Mouse (Mus musculus) heart, postnatal 36 days (tissue): ENCODE results near the gene Aox3. TPM values are rescaled to one million over a fixed set of nuclear protein-coding genes. Genes with fewer than 3 reads are reported as not detected.

Experiments used
- DNase-seq, 2 experiments: peaks; one replicate each; pipeline ENCODE4 v3.0.0; 2021 to 2022
- intact Hi-C: fragments of 180-260 bp; cut with DNase I; formaldehyde crosslinking; loops from one replicate; pipeline ENCODE4 v1.15.1; 2025
- total RNA-seq, 2 experiments: library from RNA; stranded (reverse); gene quantifications; 2 replicates each; pipeline ENCODE4 v1.2.3; 2021

Aox3 gene
- total RNA-seq, 2 experiments from 2014 or later = 0.79 to 0.86 TPM

DNA sequence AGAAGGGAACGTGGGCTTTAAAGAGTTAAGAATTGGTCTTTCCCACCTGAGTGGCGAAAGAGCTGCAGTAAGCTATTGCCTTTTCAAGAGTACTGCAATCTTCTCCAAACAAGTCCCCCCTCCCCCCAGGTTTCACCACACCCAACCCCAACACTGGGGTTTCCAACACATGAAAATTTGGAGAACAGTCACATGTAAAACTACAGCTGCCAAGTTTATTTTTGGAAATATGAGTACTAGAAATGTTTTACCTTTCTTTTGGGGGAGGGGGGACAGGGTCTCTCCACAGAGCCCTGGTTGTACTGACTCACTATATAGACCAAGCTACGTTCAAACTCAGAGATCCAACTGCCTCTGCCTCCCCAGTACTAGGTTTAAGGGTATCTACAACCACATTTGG is 82.1 kb downstream of the Aox3 start:
- no peak for DNase-seq
- intact Hi-C loops = no loop called here

DNA sequence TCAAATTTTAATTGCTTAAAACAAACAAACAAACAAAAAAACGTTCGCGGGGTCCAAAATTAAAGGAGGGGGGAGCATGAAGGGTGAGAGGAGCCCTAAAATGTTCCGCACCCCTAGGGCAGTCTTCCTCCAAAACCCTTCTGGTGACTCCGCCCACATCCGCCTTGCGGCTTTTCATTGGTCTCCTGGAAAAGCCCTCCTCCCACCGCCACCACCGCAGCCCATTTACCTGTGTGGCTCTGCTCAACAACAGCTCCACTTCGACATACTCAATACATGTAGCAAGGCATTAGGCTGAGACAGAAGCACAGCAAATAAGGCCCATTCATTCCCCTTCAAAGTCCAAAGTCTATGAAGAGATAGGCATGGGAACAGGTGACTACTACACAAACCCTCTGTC is 82.6 kb downstream of the Aox3 start:
- intact Hi-C loops = no loop called here
- no peak for DNase-seq

DNA sequence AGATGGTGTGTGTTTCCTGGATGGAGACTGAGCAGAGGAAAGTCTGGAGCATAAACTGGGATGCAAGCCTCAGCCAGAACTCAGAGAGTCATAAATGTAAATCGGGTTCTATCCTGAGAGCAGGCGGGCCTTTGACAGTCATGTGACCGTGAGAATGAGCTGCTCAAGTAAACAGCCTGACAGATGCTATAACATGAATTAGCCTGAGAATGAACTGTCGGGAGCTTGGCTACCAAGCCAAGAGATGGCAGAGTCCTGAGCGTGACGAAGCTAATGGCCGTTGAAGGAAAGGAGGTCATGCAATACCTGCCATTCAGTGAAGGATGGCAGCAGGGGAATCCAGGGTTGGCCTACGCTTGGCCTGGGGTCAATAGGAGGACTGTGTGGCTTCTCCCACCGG is 84.1 kb downstream of the Aox3 start:
- intact Hi-C loops = no loop called here
- no peak for DNase-seq

DNA sequence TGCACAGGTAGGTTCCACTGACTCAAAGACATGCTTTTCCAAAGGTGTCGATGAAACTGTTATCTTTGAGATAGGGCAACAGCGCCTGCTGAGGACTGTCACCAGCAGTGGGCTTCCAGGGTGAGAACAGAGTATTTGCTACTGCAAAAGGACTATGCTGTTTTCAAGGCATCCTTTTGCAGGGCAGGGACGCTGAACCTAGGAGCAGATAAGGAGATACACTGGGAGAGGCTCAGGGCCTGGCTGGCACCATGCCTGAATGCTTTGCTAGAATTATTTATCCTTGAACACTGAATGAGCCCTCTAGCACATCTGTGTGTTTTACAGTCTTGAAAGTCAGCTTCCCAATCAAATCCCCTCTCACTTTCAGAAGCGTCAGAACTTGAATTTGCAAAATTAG is 85.5 kb downstream of the Aox3 start:
- no peak for DNase-seq
- intact Hi-C loops = no loop called here

DNA sequence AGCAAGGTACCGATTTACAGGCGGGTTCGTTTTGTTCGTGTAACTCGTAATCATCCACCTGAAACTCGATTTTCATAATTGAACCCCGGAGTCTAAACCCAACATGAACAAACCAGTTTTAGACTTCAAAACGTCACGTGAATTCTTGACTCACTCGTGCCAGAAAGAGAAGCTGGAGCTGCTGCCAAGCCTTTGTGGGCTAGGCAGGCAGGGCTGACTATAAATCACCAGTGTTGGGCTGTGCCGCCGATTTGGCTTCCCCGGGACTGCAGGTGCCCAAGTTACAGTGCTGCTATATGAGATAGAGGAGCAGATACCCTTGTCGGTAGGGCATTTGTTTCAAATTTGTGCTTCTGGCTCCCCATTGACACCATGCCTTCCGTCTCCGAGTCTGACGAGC is 97.3 kb downstream of the Aox3 start, which contains the start of gene Aox4:
Gene Aox4, plus strand, starts transcription at position 195 of the 400 bp plus-strand sequence.
- no peak for DNase-seq
- intact Hi-C loops = no loop called here

DNA sequence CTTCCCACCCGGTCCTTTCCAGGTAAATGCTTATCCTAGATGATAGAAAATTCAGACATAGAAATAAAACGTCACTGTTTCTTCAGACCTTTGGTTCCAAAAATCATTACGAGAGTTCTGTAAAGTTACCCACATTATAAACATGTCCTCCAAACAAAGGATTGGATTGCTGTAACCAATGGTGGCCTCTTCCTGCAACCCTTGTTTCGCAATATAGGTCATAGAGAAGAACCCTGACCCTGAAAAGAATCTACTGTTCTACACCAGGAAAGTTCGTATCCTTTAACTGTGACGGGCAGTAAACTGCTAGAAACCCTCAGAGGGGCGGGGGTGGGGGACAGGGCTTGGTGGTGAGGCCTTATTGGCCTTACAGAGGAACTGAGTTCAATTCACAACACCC is 99.9 kb downstream of the Aox3 start:
- no peak for DNase-seq
- intact Hi-C loops = no loop called here

DNA sequence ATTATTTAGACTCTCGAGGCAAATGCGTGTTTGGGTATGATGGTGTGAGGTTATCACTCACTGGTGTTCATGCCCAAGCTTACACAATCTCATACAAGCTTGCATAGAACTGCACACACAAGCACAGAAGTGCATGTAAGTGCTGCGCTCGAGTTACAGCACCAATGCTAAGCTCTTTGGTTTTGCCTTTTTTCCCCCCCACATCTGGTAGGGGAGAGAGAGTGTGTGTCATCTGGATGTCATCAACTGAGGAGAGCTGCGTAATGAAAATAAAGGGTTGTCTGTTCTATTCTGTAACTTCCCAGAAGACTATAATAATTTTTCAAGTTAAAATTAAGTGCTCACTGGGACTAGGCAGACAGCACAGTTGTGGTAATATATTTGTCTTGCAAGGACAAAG is 100.9 kb downstream of the Aox3 start:
- no peak for DNase-seq
- intact Hi-C loops = no loop called here

DNA sequence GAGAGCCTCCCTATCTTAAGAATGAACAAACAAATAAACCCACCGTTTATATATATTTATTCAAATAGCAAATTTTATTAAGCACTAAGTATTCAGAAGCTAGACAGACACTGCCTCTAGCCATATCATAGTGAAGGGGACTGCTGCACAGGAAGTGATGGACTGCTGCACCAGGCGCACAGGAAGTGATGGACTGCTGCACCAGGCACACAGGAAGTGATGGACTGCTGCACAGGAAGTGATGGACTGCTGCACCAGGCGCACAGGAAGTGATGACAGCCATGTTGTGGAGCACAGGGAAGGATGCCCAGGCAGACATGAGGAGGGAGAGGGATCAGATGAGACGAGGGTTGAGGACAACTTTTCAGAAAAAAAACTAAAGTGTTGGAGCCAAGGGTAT is 102.4 kb downstream of the Aox3 start:
- DNase-seq = no peak

DNA sequence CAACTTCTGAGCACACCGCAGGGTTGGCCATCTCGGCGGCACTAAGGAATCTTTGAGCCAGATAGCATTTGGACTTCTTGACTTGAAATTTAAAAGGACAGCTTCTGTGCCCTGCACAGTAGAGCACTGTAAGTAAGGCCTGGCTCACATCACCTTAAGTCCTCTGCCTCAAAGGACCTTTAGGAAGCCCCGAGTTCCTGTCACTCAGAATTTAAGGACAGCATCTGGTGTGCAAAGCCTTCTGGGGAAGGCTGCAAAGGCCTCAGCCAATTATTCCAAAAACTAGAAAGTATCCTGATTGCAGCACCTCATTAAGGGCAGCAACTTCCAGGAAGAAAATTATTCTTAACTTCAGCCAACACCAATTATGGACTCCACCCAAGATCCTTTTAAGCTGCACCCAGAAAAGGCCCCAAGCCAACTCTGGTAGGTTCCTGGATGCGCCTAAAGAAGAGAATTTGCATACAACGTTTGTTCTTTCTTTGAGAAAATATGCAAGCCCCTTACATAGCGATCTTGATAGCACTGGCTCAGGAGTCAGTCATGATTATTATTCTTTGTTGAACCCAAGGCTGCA is 103.1 kb downstream of the Aox3 start:
- intact Hi-C loops = no loop called here
- DNase-seq = no peak

More for the DNA sequence above, 102.4 kb downstream of the Aox3 start:
- intact Hi-C loops = no loop called here

DNA sequence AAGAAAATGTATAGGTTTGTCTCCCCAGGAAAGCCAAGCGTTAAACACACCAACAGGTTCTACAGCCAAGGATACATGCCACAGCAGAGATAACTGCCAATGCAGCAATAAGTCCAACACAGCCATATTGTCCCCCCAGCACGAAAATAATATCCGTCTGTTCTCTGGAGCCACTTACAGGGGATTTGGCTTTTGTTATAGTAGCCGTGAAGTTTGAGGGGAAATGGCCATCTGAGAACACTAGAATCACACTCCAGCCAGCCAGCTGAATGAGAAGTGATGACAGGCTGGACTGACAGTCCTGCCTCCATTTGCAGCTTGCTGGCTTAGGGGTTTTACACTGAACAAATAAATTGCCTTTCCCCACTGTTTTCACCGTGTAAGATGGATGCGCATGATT is 108.1 kb downstream of the Aox3 start:
- no peak for DNase-seq
- intact Hi-C loops = no loop called here

DNA sequence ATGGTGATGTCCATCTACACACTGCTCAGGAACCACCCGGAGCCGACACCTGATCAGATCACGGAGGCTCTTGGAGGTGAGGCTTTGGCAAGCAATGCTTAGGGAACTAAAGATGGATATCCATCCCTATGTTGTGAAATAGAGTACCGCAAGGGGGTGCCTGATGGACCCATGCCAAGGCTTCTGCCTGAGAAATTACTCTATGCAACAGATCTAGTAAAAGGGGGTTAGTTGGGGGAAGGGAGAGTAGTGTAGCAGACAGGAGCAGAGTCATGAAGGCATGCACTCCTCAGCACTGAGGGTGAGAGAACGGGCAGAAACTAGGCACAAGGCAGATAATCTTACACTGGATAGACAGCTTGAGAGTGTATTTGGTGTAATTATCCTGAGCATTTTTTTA is 108.9 kb downstream of the Aox3 start:
- intact Hi-C loops = no loop called here
- DNase-seq = no peak

DNA sequence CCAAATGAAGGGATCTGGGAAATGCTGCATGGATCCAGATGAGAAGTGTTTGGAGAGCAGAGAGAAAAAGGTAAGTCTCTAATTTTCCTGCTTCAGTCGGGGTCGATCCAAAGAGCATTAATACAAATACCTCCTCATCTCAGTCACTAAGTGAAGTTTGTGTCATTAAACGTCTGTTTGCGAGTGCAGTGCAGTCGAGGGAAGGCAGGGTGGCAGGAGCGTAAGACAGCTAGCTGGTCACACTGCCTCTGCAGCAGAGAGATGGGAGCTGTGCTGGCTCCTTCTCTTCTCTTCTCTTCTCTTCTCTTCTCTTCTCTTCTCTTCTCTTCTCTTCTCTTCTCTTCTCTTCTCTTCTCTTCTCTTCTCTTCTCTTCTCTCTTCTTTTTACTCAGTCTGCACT is 115.2 kb downstream of the Aox3 start:
- DNase-seq = no peak
- intact Hi-C loops = no loop called here

DNA sequence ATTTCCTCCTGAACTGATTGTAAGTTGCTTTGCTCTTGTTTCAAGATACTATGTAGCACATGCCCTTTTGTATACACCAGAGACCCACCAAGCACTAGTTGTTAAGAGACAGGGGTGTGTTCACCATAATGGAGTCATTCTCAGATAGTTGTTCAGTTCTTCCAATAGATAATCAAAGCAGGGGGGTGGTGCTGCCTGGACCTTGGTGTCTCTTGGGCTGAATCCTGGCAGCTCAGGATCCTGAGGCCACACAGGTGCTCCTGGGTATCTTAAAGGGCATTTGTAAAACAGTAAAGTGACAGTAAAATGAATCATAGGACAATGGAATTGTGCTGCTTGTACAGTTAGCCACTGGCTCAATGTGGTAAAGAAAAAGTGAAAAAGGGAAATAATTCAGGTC is 116.0 kb downstream of the Aox3 start:
- no peak for DNase-seq
- intact Hi-C loops = no loop called here

DNA sequence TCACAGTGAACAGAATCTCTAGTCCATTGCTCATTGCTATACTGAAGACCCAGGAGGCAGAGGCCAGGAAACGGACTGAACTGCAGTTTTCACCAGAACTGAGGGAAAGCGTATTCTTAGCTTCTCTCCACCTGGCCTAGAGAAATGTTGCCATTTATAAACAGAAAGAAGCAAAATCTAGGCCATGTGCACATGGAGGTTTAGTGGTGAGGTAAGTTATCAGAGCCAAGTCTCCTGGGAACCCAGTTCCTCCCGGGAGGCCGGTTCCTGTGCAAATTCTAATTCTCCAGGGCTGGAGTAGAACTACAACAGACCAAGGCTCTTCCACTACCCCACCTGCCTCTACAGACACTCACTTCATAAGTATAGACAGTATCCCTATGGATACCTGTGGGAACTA is 116.8 kb downstream of the Aox3 start:
- no peak for DNase-seq
- intact Hi-C loops = no loop called here

DNA sequence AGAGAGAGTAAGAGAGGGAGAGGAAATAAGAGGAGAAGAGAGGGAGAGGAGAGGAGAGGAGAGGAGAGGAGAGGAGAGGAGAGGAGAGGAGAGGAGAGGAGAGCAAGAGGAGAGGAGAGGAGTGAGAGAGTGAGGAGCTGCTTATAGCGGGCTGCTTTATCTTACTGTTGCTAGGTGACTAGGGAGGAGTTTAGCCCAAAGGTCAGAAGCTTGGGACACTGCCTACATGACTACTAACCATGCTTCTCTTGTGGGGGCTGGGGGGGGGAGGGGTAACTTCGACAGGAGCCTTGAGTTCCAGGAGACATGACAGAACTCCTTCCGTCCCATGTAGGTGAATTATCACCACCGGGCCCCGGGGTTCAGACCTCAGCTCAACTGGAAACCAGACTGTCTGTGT is 117.6 kb downstream of the Aox3 start:
- intact Hi-C loops = no loop called here
- no peak for DNase-seq

DNA sequence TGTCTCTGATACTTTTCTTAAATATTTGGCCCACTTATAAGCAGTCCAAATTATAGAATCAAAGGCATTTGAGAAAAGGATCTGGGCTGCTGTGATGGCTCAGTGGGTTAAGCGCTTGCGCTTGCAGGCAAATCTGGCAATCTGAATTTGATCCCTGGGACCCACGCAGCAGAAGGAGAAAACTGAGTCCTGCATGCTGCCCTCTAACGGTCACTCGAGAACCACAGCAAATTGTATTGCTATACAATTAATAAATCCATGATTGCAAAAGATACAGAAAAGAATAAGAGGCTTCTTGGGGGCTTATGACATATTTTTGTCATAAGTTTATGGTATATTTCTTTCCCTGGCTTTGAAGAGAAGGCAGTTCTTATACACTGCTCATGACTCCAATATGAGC is 122.5 kb downstream of the Aox3 start:
- DNase-seq = no peak
- intact Hi-C loops = no loop called here

DNA sequence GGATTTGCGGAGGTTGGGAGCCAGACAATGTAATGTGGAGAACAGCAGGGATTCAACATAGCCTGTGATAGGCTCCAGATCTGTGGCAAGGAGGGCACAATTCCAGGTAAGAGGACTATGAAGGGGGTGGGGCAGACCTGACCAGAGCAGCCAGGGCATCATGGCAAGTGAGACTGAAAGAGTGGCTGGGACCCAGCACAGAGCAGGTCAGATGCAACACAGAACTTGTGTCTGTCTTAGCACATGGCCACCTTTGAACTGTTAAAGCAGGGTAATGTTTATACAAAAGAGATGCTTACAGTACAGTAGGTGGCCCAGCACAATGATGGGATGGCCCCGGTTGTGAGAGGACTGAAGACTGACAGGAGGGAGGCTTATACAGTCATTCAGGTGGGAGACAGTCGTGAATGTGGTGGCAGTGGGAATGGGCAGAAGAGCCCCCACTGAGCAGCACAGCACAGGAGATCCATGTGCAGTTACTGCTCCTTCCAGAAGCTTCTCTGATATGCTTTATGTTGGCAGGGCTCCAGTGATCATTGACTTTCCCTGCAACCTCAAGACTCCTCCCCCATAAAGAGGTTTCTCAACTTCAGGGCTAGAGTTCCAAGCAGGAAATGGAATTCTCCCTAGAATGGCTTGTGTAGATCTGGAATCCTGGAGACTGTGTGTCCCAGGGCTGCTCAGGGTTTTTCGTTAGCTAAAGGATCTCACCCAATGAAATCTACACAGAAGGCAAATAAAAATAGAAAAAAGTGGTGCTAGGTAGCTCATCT is 124.8 kb downstream of the Aox3 start:
- no peak for DNase-seq

DNA sequence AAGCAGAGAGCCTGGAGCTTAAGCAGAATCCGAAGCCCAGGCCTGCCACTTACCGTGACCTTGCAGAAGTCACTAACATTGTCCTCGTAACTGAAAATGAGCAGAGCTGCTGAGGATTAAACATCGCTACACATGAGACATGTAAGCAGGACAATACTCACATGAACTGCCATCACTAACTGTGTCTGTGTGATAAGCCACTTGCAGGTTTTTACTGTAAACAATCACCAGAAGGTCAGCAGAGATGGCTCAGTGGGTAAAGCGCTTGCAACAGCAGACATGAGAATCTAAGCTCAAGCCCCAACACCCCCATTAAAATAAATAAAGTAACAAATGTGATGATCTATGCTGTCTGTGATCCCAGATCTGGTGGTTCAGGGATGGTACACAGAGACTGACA is 125.5 kb downstream of the Aox3 start:
- DNase-seq = no peak
- intact Hi-C loops = no loop called here

More for the DNA sequence above, 124.8 kb downstream of the Aox3 start:
- intact Hi-C loops = no loop called here

DNA sequence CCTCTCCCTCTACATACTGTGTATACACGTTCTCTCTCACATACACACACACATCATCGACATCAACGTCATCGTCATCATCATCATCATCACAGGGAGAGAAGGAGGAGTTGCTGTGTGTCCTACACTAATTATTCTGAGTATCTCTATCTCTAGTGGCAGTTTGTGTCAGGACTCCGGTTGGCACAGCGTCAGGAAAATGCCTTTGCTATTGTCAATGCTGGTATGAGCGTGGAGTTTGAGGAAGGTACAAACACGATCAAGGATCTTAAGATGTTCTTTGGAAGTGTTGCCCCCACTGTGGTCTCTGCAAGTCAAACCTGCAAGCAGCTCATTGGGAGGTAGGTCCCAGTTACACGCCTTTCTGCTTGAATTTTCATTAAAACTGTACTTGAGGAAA is 126.0 kb downstream of the Aox3 start:
- intact Hi-C loops = no loop called here
- DNase-seq = no peak

DNA sequence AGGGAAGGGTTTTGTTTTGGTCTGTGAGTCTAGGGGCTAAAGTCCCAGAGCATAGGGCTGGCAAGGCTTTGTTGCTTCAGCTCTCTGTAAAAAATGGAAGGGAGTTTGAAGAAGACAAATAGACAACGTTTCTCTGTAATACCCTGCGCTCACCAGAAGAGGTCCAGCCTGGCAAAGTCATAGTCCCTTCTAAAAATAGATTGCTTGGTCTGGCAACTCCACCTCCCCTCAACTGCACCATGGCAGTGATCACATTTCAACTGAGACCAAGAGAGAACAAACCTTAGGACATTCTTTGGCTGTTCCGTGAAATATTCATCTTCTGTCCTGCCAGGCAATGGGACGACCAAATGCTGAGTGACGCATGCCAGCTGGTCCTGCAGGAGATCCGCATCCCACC is 127.4 kb downstream of the Aox3 start:
- intact Hi-C loops = loop anchor here (5.0 kb wide), 1 partner anchor 57 kb away; no protein-coding TSS in a partner anchor
- DNase-seq = no peak

DNA sequence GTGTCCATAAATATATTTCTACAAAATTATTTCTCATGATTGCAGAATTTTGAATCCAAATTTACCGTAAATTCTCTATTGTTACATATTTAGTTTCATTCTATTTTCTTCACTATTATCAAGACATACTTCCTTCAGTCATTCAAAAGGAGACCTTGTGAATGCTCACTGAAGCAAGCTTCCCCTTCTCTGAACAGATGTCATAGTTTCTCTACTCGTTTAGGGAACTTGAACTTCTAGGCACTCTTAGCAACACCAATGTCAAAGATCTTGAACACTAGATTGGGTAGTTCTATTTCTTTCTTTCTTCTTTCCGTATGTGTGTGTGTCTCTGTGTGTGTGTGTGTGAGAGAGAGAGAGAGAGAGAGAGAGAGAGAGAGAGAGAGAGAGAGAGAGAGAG is 131.6 kb downstream of the Aox3 start:
- DNase-seq = no peak
- intact Hi-C loops = loop anchor here (5.0 kb wide), 1 partner anchor 53 kb away; no protein-coding TSS in a partner anchor

DNA sequence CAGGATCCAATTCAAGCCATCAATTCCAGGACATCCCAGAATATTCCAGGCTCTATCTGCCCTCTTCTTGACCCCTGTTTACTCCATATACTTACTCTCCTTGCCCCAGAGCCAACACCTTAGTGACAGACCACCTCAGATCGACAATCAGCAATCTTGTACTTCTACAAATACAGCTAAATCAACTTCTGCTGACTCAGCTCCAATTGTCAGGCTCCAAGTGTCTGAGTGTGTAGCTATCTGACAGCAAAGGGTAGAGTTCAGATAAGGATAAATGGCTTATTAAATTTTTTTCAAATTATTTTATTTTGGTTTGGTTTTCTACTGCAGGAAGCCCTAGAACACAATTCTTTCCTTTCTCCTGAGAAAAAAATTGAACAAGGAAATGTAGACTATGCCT is 135.6 kb downstream of the Aox3 start:
- no peak for DNase-seq
- intact Hi-C loops = no loop called here
